Mouse (Mus musculus): Measurements from ENCODE around the gene Agap1.

DNA sequence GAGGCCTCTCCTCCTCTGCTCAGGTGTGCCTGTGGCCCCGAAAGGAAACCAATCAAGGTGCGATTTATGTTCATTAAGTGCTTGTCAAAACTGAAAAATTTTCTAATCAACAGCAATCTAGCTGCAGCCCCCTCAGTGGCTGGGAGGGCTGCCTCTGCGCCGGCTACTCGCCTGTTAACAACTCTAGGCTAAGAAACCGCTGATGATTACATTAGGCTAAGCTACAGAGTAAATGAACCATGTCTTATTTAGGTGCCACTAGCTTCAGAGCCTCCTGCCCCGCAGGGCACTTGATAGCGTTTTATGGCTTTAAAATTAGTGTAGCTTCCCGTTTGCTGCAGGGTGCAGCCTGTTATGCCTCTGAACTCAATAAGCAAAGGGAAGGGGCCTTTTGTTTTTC is 279.8 kb downstream of the Agap1 start:
- TF ChIP-seq POLR2A (IDR thresholded peaks at IDR 0.05; ENCODE audit: insufficient read depth, low read depth, low read length) (no peak), CTCF (IDR thresholded peaks at IDR 0.05; ENCODE audit: insufficient read depth, low read depth, low read length) (no peak)
